Mouse (Mus musculus): Measurements from ENCODE around the gene Cerk.
"Not testable (repeated sequence)": the region's sequence is repeated elsewhere in the genome, so short reads cannot be mapped to it uniquely, and the experiment has no call there.

Gene Cerk

GRCm38 (mm10) chr15:86116421-86116820, 69.5 kb downstream of the Cerk start:
- ATAC-seq (ENCODE audit: low TSS enrichment): no peak

GRCm38 (mm10) chr15:86113342-86113710, 72.6 kb downstream of the Cerk start:
- ATAC-seq (ENCODE audit: low TSS enrichment): no peak

DNA sequence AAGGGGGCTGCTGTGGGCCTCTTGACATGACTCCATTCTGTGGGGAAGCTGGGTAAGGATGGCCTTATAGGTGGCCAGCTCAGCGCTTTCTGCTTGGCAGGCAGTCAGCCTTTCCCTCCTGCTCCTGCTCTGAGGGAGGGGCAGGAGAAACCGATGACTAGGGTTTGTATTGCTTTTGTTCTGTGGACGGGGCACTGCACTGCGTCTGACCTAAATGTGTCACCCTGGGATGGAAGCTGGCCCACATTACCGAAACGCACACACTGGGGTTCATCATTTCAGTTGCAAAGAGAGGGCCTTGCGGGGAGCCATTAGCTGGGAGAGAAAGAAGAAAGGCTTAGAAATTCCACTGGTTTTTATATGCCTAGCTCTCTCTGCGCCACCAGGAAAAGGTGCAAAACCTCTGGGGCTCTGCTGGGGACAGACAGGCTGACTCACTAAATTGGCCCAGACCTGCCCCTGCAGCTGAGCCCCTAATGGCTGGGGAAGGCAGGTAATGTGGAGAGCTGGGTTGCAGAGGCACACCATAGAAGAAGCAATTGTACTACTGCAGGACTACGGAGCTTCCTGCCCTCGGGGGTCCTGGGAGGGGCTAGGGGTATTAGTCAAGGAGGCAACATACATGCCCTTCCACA, 73.1 kb downstream of the Cerk start:
- ATAC-seq (ENCODE audit: low TSS enrichment): no peak

- no peak for ATAC-seq (ENCODE audit: low TSS enrichment)
Measured at GRCm38 (mm10) chr15:86110361-86111103, 75.4 kb downstream of the Cerk start.

- ATAC-seq (ENCODE audit: low TSS enrichment): peak; percentile 51
Measured at GRCm38 (mm10) chr15:86109650-86110211, 76.2 kb downstream of the Cerk start.

DNA sequence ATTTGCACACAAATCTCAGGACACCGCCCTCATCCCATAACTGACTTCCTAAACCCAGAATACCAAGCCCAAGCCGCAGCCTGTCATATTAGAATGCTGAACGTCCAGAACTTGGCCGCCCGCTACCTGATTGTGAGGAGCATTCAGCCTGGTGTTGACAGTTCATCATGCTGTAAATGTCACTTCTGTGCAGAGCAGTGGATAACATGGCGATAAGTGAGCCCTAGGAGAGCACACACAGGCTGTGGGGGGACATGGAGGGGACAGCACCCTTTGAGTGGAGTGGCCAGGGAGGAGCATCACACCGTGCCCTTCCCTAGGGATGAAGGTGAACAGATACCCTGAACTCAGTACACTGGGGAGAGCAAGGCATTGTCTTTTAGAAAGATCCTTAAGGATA, 76.7 kb downstream of the Cerk start:
- no peak for ATAC-seq (ENCODE audit: low TSS enrichment)

- ATAC-seq (ENCODE audit: low TSS enrichment): no peak
Measured at GRCm38 (mm10) chr15:86107831-86108471, 78.0 kb downstream of the Cerk start.

DNA sequence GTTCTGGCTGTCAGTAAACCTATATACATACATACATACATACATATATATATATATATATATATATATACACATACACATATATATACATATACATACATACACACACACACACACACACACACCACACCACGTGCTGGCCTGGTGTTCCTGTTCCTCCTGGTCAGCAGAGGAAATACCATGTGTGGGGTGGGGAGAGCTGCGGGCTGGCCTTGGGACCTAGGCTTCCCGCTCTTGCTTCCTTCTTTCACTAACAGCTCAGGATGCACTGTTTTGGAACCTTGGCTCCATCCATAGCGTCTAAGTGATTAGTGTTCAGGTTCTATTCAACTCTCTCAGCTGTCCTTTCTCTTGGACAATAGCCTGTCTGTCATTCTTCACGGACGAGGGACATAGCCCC, 80.2 kb downstream of the Cerk start:
- no peak for ATAC-seq (ENCODE audit: low TSS enrichment)

DNA sequence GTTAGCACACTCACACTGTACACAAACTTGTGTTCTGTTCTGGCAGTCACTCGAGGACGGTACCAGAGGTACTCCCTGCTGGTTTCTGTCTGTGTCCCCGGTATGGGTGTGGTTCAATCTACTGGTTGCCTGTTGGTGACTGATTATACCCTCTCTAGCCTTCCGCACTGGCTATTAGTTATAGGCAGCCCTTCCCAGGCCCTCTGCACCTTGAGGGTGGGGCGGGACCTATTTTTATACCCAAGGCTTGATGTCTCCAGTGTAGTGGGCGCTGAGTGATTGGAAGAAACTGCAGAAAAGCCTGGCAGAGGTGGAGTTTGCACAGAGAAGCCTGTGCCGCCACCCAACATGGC, 80.6 kb downstream of the Cerk start:
- no peak for ATAC-seq (ENCODE audit: low TSS enrichment)

- no peak for ATAC-seq (ENCODE audit: low TSS enrichment)
Measured at GRCm38 (mm10) chr15:86104401-86105344, 81.3 kb downstream of the Cerk start.

- ATAC-seq (ENCODE audit: low TSS enrichment): no peak
Measured at GRCm38 (mm10) chr15:86102308-86102707, 83.6 kb downstream of the Cerk start.

- ATAC-seq (ENCODE audit: low TSS enrichment): no peak
Measured at GRCm38 (mm10) chr15:86101585-86101984, 84.4 kb downstream of the Cerk start.

DNA sequence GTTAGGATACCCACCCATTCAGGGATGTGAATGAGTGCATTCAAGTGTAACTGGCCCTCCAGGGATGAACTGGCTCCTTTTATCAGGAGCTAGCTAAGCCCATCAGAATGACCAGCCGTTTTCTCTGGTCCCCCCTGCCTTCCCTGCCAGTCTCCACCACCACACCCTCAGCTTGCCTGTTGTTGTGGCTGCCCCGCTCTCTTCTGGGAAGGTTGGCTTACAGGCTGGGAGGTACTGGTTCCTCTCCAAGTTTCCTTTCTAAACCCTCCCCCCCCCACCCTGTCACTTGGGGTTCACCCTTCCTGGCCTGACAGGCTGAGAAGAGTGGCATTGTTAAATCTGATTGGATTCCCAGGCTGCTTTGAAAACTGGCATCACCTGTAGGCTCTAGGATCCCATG, 88.1 kb downstream of the Cerk start:
- ATAC-seq (ENCODE audit: low TSS enrichment): no peak

GRCm38 (mm10) chr15:86096604-86097020, 89.3 kb downstream of the Cerk start:
- ATAC-seq (ENCODE audit: low TSS enrichment): not testable (repeated sequence)

GRCm38 (mm10) chr15:86095722-86096603, 90.0 kb downstream of the Cerk start:
- ATAC-seq (ENCODE audit: low TSS enrichment): no peak

DNA sequence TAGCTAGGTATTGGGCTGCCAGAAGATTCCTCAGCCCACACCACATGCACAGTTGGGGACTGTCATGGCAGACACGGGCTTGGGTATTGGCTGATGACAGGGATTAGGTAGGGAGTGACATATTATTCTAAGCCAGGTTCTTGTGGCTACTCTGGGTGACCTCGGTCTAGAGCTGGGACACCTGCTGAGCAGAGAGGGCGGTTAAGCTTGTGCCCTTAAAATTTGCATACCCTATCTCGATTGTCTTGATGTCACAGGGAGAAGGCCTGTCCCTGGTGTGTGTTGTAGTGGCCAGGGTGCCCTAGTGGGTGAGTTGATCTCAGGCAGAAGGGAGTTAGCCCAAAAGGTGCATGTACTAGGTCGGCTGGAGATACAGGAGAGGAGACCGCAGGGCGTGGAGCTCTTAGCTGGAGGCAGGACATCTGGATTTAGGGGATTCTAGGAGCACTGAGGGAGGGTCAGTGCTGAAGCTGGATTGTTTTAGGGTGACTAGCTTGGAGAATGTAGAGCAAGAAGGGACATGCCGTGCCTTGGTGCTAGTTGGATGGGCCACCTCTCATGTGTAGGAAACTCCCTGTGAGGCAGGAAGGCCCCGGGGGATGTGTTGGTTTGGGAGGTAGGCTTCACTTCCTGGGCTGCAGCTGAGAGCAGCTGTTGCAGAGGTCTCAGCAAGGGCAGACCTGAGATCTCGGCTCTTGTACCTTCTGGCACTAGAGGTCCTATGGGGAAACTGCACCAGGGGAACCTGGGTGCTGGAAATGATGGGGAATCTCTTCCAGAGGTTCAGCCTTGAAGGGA, 91.4 kb downstream of the Cerk start:
- no peak for ATAC-seq (ENCODE audit: low TSS enrichment)

GRCm38 (mm10) chr15:86093236-86093635, 92.7 kb downstream of the Cerk start:
- ATAC-seq (ENCODE audit: low TSS enrichment): no peak

GRCm38 (mm10) chr15:86091998-86092670, 93.8 kb downstream of the Cerk start:
- ATAC-seq (ENCODE audit: low TSS enrichment): no peak
